Mouse (Mus musculus) lung, postnatal 14 days (tissue): ENCODE results near the gene Plcb2.
A peak's percentile ranks its signal among the peaks of the same experiment; 100 is the strongest.

Source experiments
- DNase-seq: peaks from one replicate; pipeline ENCODE4 v3.0.0; 2021

Gene Plcb2

GRCm38 (mm10) chr2:118682544-118683260 lies 45.5 kb downstream of the Plcb2 start:
- no peak for DNase-seq

- no peak for DNase-seq
Measured at GRCm38 (mm10) chr2:118680926-118681325, 47.3 kb downstream of the Plcb2 start.

GRCm38 (mm10) chr2:118679577-118679976 lies 48.7 kb downstream of the Plcb2 start:
- DNase-seq, result no peak

GRCm38 (mm10) chr2:118677817-118678216 lies 50.4 kb downstream of the Plcb2 start:
- DNase-seq, result no peak

GRCm38 (mm10) chr2:118676839-118677741 lies 51.1 kb downstream of the Plcb2 start:
- peak; percentile 54 for DNase-seq

GRCm38 (mm10) chr2:118674500-118674899 lies 53.7 kb downstream of the Plcb2 start:
- no peak for DNase-seq

- DNase-seq, result no peak
Measured at GRCm38 (mm10) chr2:118673686-118674465, 54.4 kb downstream of the Plcb2 start.

GRCm38 (mm10) chr2:118671728-118672127 lies 56.5 kb downstream of the Plcb2 start:
- DNase-seq, result no peak

GRCm38 (mm10) chr2:118669785-118670184 lies 58.5 kb downstream of the Plcb2 start:
- DNase-seq, result no peak

- no peak for DNase-seq
Measured at GRCm38 (mm10) chr2:118669245-118669644, 59.0 kb downstream of the Plcb2 start.

GRCm38 (mm10) chr2:118667181-118667580 lies 61.1 kb downstream of the Plcb2 start:
- no peak for DNase-seq

- DNase-seq, result no peak
Measured at GRCm38 (mm10) chr2:118665616-118666015, 62.6 kb downstream of the Plcb2 start.

- DNase-seq, result no peak
Measured at GRCm38 (mm10) chr2:118664975-118665516, 63.2 kb downstream of the Plcb2 start.

- DNase-seq, result no peak
Measured at GRCm38 (mm10) chr2:118663804-118664766, 64.2 kb downstream of the Plcb2 start.

- no peak for DNase-seq
Measured at GRCm38 (mm10) chr2:118662902-118663803, 65.1 kb downstream of the Plcb2 start, which contains the start of gene Pak6. Gene Pak6 (plus strand): TSS chr2:118663303.

GRCm38 (mm10) chr2:118661891-118662290 lies 66.3 kb downstream of the Plcb2 start:
- no peak for DNase-seq

- no peak for DNase-seq
Measured at GRCm38 (mm10) chr2:118659998-118660452, 68.2 kb downstream of the Plcb2 start.

- DNase-seq, result no peak
Measured at GRCm38 (mm10) chr2:118659493-118659892, 68.7 kb downstream of the Plcb2 start.

- peak; percentile 54 for DNase-seq
Measured at GRCm38 (mm10) chr2:118659077-118659476, 69.2 kb downstream of the Plcb2 start.

- no peak for DNase-seq
Measured at GRCm38 (mm10) chr2:118658457-118658856, 69.8 kb downstream of the Plcb2 start.
